Mouse (Mus musculus) G1E (cell line): Measurements from ENCODE around the gene Safb2. TPM values are rescaled to one million over a fixed set of nuclear protein-coding genes. Genes with fewer than 3 reads are reported as not detected.

Experiments used
- ATAC-seq: 2 replicates; pipeline ENCODE4 v1.8.0; 2016; ENCODE audit warnings: mild to moderate bottlenecking; ENCODE audit not compliant: insufficient number of reproducible peaks, poor library complexity, low FRiP score, severe bottlenecking; ENCODE audit errors: extremely low read depth
- DNase-seq: peaks from one replicate; pipeline ENCODE4 v3.0.0; 2012; ENCODE audit warnings: low spot score
- H3K27me3 ChIP-seq: 2 replicates; pipeline ENCODE4 v1.6.1; 2012; ENCODE audit warnings: mild to moderate bottlenecking, low read length, inconsistent platforms; ENCODE audit not compliant: insufficient read depth
- H3K36me3 ChIP-seq: replicated peaks from 2 replicates; pipeline ENCODE3; 2012; ENCODE audit warnings: mild to moderate bottlenecking, inconsistent platforms
- H3K4me1 ChIP-seq: 2 replicates; pipeline ENCODE4 v1.6.1; 2012; ENCODE audit warnings: low read depth, low read length, inconsistent platforms, mixed read lengths; ENCODE audit not compliant: insufficient read depth
- H3K4me3 ChIP-seq: 2 replicates; pipeline ENCODE4 v1.5.1; 2012; ENCODE audit warnings: low read depth, mild to moderate bottlenecking, inconsistent platforms, low read length, moderate library complexity, mixed read lengths
- H3K9me3 ChIP-seq: replicated peaks from 2 replicates; pipeline ENCODE4 v1.6.1; 2012; ENCODE audit warnings: inconsistent platforms
- CTCF ChIP-seq: IDR thresholded peaks from 2 replicates; pipeline ENCODE4 v1.5.1; 2012; ENCODE audit warnings: low read depth, low read length, inconsistent platforms, mixed read lengths
- GATA1 ChIP-seq: IDR thresholded peaks from 2 replicates; pipeline ENCODE4 v1.6.1; 2012; ENCODE audit warnings: borderline replicate concordance, low read length, inconsistent platforms, mixed read lengths
- GATA2 ChIP-seq: IDR thresholded peaks from 2 replicates; pipeline ENCODE4 v1.6.1; 2012; ENCODE audit warnings: low read depth, low read length, inconsistent platforms, borderline replicate concordance
- POLR2AphosphoS5 ChIP-seq: IDR thresholded peaks from 2 replicates; pipeline ENCODE4 v1.6.1; 2012; ENCODE audit warnings: low read depth, low read length, inconsistent platforms; ENCODE audit not compliant: insufficient replicate concordance
- TAL1 ChIP-seq: conservative IDR thresholded peaks from 2 replicates; pipeline ENCODE4 v1.6.1; 2012; ENCODE audit warnings: low read depth, low read length, inconsistent platforms, mixed read lengths
- polyA plus RNA-seq: library from polyadenylated mRNA; stranded (reverse); fragments of >175 nt; gene quantifications from 2 replicates; pipeline ENCODE4 v1.2.3, GENCODE M21; 2012
- total RNA-seq, 2 experiments: library from RNA; stranded (forward) in 1 of 2; stranded (reverse) in 1 of 2; fragments of 200-1000 nt in 1 of 2; fragments of >200 nt in 1 of 2; fragmentation: Nextera tagmentation in 1 of 2; gene quantifications; 2 replicates each; pipeline ENCODE4 v1.2.3; 2014 to 2017

Safb2 gene
- total and polyA plus RNA-seq, 3 experiments = 78.2 to 209 (median 194) TPM

DNA sequence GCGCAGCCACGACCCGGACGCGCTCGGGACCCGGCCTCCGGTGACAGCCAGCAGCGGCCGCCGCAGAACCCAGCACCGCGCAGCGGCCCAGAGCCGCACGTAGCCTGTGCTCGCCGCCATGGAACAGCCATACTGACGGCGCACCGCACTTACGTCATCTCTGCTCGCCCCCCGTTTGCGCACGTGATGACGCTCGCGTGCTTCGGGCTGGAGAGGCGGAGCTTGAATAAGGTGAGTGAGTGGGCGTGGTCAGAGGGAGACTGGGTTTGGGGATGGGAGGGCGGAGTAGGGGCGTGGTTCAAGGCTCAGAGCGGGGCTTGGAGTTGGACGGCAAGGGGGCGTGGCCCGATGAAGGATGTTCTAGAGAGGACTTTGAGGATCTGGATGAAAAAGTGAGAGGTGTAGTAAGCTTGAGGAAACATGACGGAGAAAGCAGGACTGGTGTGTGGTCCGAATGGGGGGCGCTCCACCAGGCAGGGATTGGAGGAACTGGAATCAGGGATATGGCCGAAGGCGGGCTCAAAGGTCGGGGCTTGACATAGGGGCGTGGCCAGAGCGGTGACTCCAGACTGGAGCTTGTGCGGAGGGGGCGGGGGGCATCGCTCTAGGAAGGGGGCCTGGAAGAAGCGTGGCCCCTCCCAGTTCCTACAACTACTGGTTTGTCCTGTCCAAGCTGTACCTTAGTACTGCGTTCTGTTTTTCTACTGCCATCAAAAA lies 42.5 kb upstream of the Safb2 start, which contains the start of gene Lonp1:
TSS of gene Lonp1 (minus strand) at position 134 of the 717 bp plus-strand sequence.
- H3K4me3 ChIP-seq = peak within 1 kb of the TSS; percentile 94
- H3K9me3 ChIP-seq = peaks cover 2% of the 10 kb centered on the region; the same call in 1 of the 2 replicates
- DNase-seq (peak; percentile 81), ATAC-seq (peak; percentile 84)
- H3K27me3 ChIP-seq = peaks cover 7% of the 10 kb centered on the region
- peaks cover 46% of the 10 kb centered on the region for H3K4me1 ChIP-seq
- peaks cover 37% of the 10 kb centered on the region for H3K36me3 ChIP-seq
- TF ChIP-seq TAL1 (no peak), GATA2 (no peak), POLR2AphosphoS5 (no peak), CTCF (no peak), GATA1 (no peak)

DNA sequence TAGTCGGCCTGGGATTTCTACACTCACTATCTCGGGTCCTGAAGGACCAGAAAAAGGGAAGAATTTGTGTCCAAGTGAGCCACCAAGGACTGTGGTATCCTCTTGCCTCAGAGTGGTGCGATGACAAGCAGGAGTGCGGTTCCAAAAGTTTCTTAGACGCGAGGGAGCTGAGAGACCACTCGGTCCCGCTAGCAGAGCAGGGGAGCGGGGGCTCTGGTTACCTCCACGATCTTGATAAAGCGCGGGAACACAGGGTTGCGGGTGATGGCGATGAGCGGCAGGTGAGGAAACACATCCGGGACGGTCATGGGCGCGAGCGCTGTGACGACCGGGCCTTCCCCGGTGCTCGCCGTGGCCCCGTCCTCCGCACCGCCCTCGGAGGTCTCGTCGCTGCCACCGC lies 41.9 kb upstream of the Safb2 start:
- H3K4me3 ChIP-seq = peak overlapping the region; percentile 94
- peaks cover 4% of the 10 kb centered on the region; the same call in 1 of the 2 replicates for H3K27me3 ChIP-seq
- peaks cover 2% of the 10 kb centered on the region; the same call in 1 of the 2 replicates for H3K9me3 ChIP-seq
- DNase-seq (peak; percentile 16), ATAC-seq (no peak)
- TF ChIP-seq GATA2 (no peak), GATA1 (no peak), CTCF (no peak), POLR2AphosphoS5 (no peak), TAL1 (no peak)
- H3K36me3 ChIP-seq = peaks cover 42% of the 10 kb centered on the region
- H3K4me1 ChIP-seq = peaks cover 50% of the 10 kb centered on the region

DNA sequence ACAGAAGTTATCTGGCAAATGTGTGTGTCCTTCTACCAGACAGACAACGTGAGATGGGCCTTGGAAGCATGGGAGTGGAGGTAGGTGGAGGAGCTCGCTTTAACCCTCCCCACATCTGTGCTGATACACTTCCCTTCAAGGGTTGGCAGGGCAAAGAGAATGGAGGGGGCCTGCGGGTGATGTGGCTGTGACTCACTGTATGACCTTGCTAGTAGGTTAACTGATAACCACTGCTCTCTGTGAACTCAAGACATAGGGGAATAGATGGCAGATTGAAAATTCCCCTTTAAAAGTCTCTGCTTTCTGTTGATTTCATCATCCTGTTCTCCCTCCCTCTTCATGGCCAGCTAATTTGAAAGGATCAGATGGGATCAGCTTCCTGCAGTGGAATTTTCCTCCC lies 41.1 kb upstream of the Safb2 start:
- Histone ChIP-seq H3K4me3 (peak overlapping the region; percentile 94), H3K4me1 (peaks cover 53% of the 10 kb centered on the region), H3K9me3 (no peaks in the 10 kb centered on the region), H3K27me3 (no peaks in the 10 kb centered on the region; the same call in 1 of the 2 replicates), H3K36me3 (peaks cover 49% of the 10 kb centered on the region)
- ATAC-seq (peak; percentile 23; the same call in 1 of the 2 replicates), DNase-seq (no peak)
- TF ChIP-seq POLR2AphosphoS5 = no peak
- TF ChIP-seq GATA2 = no peak
- TF ChIP-seq GATA1 = no peak
- TF ChIP-seq TAL1 = no peak
- no peak for TF ChIP-seq CTCF

DNA sequence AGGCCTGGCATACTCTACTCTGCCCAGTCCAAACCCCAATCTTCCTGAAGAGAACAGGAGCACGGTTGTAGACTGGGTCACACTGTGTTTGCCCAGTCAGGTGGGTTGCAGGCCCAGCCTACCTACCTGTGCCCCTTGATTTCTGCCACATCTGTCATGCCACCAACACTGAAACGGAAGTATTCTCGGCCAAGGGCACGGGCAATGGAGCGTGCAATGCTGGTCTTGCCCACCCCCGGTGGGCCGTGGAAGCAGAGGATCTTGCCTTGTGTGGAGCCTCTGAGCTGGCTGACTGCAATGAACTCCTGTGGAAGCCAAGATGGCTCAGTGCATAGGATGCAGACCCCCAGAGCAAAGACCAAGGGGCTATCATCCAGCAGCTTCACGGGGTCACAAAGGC lies 33.2 kb upstream of the Safb2 start:
- H3K4me1 ChIP-seq = peaks cover 76% of the 10 kb centered on the region
- peaks cover 90% of the 10 kb centered on the region for H3K36me3 ChIP-seq
- DNase-seq (no peak), ATAC-seq (no peak)
- no peak overlapping the region for H3K4me3 ChIP-seq
- H3K27me3 ChIP-seq = no peaks in the 10 kb centered on the region
- no peak for TF ChIP-seq POLR2AphosphoS5
- no peak for TF ChIP-seq GATA1
- no peak for TF ChIP-seq TAL1
- no peak for TF ChIP-seq GATA2
- no peak for TF ChIP-seq CTCF
- H3K9me3 ChIP-seq = no peaks in the 10 kb centered on the region

DNA sequence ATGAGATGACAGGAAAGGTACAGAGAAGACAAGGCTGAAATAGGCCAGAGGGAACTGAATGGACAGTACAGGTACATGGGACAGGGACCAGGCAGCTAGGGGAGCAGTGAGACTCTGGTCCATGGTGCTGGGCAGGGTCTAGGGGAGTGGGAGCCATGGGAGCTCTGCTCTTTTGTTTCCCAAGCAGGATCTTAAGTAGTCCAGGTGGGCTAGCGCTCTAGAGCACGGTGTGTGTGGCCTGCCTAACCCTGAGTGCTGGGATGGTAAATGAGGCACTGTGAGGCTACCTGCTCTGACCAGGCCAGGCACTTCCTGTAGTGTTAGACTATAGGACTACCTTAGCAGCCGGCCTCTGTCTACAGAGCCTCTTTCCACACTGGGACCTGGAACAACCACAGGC lies 32.3 kb upstream of the Safb2 start:
- no peak for DNase-seq
- Histone ChIP-seq H3K4me3 (peak overlapping the region; percentile 88; the same call in 1 of the 2 replicates), H3K27me3 (no peaks in the 10 kb centered on the region), H3K4me1 (peaks cover 79% of the 10 kb centered on the region), H3K36me3 (peaks cover 86% of the 10 kb centered on the region), H3K9me3 (no peaks in the 10 kb centered on the region)
- no peak for ATAC-seq
- no peak for TF ChIP-seq TAL1
- no peak for TF ChIP-seq GATA1
- 0 out of 2 replicates have a peak, but pooled peaks have one; percentile 55 for TF ChIP-seq POLR2AphosphoS5
- TF ChIP-seq GATA2 = no peak
- no peak for TF ChIP-seq CTCF

DNA sequence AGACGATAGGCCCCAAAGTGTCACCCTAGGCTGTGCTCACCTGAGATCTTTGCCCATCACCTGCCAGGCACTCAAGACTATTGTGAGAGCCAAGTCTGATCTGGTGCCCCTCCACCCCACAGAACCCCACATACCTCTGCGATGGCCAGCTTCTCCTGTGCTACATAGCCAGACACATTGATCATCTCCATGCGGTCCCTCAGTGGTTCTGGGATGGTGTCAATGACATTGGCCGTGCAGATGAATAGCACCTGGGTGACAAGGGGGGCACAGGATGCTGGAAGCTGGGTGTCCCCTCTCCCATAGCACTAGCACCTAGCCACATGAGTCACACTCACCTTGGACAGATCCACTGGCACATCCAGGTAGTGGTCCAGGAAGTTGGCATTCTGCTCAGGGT lies 31.4 kb upstream of the Safb2 start:
- Histone ChIP-seq H3K9me3 (no peaks in the 10 kb centered on the region), H3K4me3 (peak overlapping the region; percentile 88), H3K36me3 (peaks cover 85% of the 10 kb centered on the region), H3K27me3 (no peaks in the 10 kb centered on the region), H3K4me1 (peaks cover 85% of the 10 kb centered on the region)
- DNase-seq (no peak), ATAC-seq (no peak)
- TF ChIP-seq TAL1 = no peak
- TF ChIP-seq GATA1 = no peak
- TF ChIP-seq GATA2 = no peak
- TF ChIP-seq CTCF = no peak
- 0 out of 2 replicates have a peak, but pooled peaks have one; percentile 88 for TF ChIP-seq POLR2AphosphoS5
